Mouse (Mus musculus) thymus, adult 2 months (tissue): ENCODE measurements around the gene Myl4.
A peak's percentile ranks its signal among the peaks of the same experiment; 100 is the strongest.

Source experiments
- CTCF ChIP-seq: fragments of 200-500 bp; IDR thresholded peaks from 2 replicates; pipeline ENCODE4 v1.5.1; 2012; ENCODE audit warnings: mild to moderate bottlenecking, control low read depth, low read length, moderate library complexity, borderline replicate concordance; ENCODE audit not compliant: control insufficient read depth, poor library complexity, insufficient read depth; ENCODE audit errors: extremely low read depth
- POLR2A ChIP-seq: fragments of 200-500 bp; IDR thresholded peaks from 2 replicates; pipeline ENCODE4 v1.6.1; 2012; ENCODE audit warnings: mild to moderate bottlenecking, low read length, control low read depth, moderate library complexity; ENCODE audit not compliant: control insufficient read depth, poor library complexity, insufficient read depth; ENCODE audit errors: extremely low read depth

DNA sequence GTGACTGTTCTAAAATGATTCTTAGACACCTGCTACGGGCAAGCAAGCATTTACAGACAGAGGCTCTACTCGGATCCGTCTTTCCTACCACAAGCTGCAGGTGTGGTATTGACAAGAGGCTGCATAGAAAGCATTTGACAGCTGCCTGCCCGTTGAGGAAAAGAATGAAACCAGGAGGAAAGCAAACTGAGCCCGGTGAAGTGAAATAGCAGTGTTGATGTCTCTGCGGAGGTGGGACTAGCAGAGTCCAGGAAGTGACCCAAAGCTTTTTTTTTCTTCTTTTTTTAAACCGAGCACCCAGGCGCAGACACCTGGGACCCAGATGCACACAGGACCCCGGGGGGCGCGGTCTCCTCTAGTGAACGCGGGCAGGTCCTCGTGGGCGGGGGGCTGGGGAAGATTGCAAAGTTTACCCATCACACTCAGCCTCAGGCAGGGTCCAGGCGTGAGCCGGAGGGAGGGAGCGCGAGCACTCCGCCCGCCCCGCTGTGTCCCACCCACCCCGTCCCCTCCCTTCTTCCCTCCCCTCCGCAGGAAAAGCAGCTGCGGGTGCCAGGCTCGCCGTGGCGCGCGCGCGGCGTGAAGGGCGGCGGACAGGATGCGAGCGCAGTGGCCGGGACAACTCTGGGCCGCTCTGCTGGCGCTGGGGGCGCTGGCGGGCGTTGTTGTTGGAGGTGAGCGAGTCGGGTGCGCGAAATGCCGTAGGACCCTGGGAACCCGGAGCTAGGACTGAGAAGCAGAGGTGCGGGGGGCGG, 57.2 kb downstream of the Myl4 start, which contains the start of gene Itgb3:
- TF ChIP-seq POLR2A (0 out of 2 replicates have a peak, but pooled peaks have one; percentile 12), CTCF (peak; percentile 46; the same call in 1 of the 2 replicates)
